Mouse (Mus musculus): Measurements from ENCODE around the gene Trappc6a.
A peak's percentile ranks its signal among the peaks of the same experiment; 100 is the strongest.
"Not testable (repeated sequence)": the region's sequence is repeated elsewhere in the genome, so short reads cannot be mapped to it uniquely, and the experiment has no call there.

Trappc6a gene

DNA sequence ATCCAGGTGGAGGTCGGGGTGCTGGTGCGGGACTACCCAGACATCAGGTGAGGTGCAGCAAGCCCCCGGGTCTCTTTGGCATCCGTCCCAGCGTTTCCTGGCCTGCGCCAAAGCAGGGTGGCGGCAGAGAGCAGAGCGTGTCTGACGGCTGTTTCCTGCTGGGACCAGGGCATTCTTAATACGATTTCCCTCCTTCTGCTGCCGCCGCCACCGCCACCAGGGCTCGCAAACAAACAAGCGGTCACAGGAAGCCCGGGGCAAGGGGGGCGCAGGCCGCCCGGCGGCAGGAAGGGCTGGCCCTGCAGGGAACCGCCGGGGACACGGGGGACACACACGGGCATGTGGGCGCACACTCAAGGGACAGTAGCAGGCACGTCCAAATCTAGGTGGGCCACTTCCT, 16.5 kb upstream of the Trappc6a start:
- peak; percentile 79 for DNase-seq

DNA sequence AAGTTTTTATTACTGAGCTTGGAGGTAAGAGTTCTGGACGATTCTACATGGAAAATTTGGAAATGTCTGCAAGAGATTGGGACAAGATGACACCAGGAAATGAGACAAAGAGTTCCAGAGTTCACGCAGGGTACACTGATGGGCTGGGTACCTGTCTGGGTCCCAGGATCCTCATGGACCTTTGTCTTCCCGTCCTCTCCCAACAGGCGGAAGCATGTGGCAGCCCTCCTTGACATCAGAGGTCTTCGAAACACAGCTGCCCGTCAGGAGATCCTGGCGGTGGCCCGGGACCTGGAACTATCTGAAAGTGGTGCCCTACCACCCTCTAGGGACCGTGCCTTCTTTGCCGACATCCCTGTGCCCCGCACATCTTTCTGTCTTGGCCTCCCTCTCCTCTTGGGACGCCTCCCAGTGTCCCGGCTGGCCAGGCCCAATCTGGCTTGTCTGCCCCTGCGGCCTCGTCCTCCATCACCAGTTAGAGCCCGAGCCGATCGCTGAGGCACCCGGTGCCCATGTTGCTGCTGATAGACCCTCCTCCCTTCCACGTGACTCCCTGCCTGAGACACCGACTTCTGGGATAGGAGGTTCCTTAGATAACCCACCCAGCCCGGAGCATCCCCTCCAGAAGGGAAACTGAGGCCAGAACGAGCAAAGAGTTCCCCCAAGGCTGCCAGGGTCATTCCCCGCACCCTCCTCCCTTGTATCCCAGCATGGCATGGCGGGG, 13.3 kb upstream of the Trappc6a start:
- DNase-seq, result no peak

DNA sequence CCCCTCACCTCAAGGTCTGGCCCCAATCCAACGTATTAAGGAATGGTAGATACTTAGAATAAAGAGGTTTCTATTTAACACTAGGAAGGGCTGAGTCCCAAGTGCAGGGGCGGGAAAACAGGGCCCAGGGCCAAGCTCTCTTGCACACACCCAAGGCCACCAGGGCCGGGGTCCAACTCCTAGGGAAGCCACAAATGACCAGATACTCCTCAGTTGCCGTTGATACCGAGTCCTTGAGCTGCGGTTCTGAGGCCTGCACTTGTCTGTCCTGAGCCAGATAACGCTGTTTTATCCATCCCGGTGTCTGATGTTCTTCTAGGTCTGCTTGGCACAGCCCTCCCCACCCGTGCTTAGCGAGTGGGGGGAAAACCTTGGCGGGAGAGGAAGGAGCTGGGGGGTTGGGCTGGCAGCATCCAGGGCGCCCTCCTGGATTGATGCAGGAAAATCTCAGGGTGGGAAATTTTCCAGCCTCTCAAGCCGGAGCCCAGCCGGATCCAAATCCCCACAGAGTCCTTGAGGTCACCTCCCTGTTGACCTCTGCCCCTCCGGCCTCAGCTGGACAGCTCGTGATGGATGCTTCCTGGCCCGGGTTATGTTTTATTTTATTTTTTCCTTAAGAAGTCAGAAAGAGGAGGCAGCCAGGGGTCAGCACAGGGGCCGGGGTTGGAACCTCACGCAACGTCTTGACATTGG, 12.5 kb upstream of the Trappc6a start:
- DNase-seq, result peak; percentile 52

DNA sequence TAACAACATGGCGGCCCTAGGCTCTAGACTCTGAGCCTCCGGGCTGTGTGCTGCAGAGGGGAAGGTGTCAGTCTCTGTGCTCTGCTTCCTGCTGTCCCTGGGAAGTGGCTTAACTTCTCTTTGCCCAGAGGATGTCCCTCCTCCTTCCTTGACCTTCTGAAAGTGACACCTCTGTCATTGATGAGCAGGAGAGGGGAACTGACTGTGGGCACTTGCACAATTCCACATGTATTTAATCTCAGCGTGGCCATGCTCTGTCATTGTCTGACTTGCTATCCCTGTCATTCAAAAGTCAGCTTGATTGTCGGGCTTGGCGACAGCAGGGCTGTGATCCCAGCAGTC, 12.0 kb upstream of the Trappc6a start:
- DNase-seq, result no peak

DNA sequence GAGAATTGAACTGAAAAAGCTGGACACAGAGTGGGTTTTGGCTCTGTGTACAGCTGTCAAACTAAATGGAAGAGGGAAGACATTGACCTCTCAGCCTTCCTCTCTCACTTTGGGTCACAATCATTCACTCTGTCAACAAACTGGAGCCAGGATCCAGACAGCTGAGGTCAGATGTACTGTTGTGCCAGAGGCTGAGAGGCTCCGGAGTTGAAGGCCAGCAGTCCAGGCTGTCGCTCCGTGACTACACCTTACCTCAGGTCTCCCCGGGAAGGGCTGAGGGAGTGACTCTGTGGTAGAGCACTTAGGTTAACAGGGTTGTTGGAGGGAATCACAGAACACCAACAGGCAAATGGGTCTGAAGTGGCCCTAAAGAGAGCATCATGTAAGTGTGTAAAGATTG, 9.9 kb upstream of the Trappc6a start:
- no peak for DNase-seq

DNA sequence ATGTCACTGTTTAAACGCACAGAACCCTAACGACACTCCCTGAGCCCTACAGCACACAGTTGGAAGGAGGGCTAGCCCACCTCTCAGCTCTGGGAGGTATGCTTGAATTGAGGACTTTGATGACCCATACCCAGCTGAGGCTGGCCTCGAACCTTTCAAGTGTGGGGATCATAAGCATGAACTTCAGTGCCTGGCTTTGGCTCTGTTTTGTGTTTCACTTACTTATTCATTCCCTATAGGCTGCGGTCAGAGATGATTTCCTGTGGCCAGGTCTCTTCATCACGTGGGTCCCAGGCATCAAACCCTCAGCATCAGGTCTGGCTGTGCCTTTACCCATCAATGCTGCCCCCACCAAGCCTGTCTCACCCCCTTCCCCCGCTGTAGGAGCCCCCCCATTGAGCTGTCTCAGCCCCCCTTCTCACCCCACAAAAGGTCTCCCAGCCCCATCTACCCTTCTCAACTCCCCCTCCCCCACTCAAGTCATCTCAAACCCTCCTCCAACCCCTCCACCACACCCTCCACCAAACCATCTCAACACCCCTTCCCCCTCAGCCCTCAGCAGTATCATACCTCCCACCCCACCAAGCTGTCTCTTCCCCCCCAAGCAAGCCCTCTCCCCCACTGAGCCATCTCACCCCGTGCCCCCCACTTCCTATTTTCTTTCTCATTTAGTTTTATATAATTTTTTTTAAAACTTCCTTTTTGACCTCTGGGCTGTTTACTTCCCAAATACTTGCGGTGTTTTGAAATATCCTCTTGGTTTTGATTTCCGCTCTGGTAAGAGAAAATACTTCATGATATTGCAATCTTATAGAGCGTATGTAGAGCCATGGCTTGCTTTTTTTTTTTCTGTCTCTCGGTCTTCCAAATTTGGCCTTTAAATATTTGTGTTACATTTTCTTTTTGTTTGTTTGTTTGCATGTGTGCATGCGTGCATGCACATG, 7.5 kb upstream of the Trappc6a start:
- DNase-seq, result no peak

DNA sequence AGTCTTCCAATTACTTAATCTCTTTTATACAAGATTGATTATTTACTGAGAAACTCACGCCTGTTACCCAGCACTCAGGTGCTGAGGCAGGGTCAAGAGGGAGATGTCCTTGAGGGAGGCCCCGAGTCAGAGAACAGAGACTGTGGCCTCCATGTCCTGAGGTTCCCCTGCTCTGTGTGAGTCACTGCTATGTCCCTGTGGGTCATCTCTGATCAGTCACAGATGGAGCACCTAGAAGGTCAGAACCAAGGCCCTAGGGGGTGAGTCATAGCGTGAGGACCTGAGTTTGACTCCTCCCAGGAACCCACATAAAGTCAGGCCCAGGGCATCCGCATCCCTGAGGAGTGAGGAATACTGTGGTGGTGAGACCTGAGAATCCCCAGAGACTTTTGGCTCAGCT, 6.5 kb upstream of the Trappc6a start:
- DNase-seq, result no peak

DNA sequence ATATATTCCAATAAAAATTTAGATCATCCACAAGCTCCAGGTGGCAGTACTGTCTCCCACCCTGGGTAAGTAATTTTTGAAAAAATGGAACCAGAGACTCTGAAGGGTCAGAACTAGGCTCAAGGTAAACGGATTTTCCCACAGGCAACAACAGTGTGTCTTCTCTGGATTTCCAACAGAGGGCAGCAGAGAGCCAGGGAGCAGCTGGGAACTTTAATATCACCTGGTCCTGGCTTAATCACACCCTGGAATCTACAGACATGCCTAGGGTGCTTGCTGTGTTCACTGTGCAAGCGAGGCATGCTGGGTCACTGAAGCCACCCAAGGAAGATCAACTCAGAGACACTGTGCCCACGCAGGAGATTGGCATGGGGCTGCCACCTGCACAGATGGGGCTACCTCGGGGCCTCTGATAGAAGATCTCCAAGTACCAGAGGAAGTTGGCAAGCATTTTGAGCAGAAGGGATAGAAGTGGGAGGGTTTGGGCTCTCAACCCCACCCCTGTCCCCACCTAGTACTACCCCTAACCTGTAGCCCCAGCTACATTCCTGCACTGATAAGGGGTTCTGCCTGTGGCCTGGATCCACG, 4.6 kb upstream of the Trappc6a start:
- peak; percentile 47 for DNase-seq

DNA sequence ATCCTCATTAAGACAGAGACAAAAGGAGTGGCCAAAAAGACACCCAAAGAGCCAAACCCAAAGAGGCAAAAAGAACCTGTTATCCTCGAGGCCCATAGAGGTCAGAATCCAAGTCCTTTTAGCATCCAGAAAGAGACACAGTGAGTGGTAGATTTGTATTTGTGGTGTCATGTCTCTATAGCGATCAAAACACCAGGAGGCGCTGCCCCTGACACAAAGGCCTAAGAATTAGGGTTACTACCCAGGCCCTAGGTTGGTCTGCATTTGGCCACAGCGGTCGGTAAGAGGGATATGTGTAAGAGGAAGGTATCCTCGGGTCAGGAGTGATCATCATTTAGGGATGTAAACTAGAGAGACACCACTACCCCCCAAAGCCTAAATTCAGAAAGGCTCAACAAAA, 1.9 kb upstream of the Trappc6a start:
- DNase-seq, result no peak

DNA sequence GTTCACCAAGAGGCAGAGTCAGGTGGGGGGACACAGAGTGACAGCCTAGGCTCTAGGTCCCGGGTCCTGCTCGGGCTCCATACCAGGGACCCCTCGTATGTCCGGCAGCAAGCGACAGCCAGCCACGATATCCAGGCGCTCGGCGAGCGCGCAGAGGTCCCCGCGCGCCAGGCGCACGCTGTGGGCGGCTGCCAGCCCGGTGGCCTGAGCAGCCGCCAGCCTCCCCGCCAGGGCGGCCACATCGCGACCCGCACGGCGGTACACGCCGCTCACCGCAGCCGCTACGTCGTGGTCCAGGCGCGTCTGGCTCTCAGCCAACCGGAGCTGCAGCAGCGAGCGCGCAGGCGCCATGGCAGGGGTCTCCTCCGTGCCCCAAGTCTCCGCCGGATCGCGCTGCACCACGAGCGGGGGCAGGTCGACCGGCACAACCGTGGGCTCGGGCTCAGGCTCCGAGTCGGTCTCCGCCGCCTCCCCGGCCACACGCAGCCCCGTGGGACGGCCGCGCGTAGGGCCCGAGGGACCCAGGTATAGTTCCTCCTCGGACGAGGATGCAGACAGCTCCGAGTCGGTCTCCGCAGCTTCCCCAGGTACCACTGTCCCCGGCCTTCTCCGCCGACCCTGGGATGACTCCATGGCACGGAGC, 1.1 kb upstream of the Trappc6a start:
- no peak for DNase-seq

DNA sequence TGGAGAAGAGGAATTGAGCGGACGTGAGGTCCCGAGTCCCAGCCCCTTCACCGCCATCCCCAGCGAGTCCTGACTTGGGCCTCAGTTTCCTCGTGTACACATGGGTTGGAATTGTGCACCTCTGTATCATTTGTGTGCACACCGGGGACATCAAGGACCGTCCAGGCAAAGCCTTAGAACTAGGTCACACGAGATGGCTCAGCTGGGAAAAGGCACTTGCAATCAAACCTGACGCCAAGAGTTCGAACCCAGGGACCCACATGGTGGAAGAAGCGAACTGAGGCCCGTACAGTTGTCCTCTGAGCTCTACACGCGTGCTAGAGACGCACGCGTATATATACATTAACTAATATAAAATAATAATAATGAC, 598 bp upstream of the Trappc6a start:
- no peak for DNase-seq

DNA sequence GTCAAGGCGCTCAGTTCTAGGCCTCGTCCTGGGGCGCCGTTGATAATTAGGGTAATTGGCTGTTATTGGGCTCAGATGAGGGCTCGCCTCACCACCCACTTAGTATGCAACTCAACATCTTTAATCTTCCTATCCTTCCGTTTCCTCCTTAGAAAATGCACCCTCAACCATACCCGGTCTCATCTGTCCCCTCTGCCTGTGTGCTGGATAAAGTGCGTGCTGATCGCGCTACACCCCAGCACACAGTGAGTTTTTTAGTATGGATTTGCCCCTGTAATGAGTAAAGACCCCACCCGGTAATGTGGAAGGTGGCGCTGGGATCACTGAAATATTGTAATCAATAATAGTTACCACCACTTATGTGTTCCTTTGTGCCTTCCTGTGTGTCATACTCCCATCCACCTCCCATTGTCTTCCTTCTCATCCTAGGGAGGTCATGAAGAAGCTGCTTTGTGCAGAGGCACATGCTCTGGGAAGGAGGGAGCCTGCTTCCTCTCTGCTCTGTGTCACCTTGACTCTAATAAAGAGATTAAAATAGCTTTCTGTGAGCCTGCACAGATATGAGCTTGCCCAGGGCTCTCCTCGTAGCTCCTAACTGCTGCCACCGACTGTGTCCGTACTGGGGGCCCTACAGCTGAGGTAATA, 851 bp downstream of the Trappc6a start:
- DNase-seq, result no peak

DNA sequence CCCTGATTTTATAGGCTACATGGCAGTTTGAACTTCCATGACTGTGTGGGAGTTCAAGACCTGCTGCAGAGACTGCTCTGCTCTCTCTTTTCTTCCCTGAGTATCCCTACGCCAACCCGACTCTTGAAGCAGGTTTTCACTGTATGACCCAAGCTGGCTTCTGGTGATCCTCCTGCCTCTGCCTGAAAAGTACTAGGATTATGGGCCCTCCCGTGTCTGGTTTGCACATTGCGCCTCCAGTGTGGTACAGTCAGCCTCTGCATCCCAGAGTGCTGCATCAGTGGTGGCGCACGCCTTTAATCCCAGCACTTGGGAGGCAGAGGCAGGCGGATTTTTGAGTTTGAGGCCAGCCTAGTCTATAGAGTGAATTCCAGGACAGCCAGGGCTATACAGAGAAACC, 1.6 kb downstream of the Trappc6a start:
- DNase-seq, result no peak

DNA sequence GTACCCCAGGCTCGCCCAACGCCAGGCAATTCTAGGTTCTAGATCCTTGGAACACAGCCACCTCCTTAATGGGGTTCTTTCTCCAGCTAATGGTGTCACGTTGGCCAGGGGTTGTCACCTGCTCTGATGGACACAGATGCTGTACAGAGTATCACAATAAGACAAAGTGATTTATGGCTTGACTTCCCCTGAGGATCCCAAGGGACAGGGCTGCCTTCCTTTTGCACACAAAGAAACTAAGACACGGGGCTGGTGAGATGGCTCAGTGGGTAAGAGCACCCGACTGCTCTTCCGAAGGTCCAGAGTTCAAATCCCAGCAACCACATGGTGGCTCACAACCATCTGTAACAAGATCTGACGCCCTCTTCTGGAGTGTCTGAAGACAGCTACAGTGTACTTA, 3.7 kb downstream of the Trappc6a start:
- DNase-seq, result not testable (repeated sequence)

DNA sequence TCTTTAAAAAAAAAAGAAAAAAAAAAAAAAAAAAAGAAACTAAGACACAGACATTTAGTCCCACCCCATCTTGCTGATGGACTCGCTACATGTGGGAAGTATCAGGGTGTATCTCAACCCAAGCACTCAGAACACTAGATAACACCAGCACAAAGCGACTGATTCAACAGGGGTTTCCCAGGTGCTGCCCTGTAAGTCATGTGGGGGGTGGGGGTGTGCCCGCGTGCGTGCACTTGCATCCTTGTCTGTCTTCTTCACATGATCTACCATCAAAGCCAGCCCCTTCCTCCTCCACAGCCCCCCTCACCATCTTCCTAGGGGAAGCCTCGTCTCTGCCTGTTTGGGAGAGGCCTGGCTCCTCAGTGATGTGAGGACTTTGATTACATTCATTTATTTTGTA, 4.2 kb downstream of the Trappc6a start:
- DNase-seq, result no peak

DNA sequence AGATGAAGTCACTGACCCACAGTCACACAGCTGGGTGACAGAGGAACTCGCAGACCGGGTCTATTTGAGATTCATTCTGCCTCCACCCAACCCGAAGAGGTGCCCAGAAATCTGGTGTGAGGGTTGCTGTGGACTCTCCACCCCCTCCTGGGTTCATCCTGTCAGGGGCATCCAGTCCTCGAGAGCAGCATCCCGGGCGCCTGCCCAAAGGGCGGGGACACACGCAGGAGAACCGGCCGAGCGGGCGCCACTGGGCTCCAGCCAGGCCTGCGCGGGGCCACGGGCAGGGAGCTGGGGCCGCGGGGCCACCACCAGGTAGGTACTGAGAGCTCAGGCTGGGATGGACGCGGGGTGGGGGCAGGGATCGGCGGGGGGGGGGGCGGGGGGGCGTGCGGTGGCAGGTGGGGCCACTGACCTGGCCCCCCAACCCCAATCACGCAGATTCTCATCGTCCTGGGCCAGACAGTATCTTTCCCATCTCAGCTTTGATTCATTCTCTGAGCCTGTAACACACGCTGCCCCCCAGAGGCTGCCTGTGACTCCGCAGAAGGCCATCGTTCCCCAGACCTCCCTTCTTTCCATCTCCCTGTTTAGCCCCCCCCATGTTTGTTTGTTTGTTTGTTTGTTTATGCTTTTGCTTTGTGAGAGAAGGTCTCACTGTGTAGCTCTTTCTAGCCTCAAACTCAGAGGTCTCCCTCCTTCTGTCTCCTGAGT, 9.6 kb downstream of the Trappc6a start, which contains the start of gene Nkpd1:
Gene Nkpd1, plus strand, starts transcription at position 187 of the 714 bp plus-strand sequence.
- peak; percentile 39 for DNase-seq

DNA sequence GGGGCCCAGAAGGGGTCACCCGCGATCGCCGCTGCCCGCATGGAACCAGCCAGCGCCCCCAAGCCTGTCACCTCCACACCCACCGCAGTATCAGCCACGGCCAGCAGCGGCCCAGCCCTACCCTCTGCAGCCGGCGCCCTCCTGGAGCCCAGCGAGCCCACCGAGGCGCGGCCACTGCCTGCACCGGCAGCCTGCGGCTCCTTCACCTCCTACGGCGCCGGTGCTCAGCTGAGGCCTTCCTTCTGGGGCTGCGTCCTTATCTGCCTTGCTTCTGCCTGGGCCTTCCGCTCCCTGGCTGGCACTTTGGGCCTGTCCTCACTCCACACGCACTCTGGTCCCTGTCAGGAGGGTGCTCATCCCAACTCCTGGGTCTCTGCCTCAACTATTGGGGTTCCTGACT, 11.8 kb downstream of the Trappc6a start:
- no peak for DNase-seq

DNA sequence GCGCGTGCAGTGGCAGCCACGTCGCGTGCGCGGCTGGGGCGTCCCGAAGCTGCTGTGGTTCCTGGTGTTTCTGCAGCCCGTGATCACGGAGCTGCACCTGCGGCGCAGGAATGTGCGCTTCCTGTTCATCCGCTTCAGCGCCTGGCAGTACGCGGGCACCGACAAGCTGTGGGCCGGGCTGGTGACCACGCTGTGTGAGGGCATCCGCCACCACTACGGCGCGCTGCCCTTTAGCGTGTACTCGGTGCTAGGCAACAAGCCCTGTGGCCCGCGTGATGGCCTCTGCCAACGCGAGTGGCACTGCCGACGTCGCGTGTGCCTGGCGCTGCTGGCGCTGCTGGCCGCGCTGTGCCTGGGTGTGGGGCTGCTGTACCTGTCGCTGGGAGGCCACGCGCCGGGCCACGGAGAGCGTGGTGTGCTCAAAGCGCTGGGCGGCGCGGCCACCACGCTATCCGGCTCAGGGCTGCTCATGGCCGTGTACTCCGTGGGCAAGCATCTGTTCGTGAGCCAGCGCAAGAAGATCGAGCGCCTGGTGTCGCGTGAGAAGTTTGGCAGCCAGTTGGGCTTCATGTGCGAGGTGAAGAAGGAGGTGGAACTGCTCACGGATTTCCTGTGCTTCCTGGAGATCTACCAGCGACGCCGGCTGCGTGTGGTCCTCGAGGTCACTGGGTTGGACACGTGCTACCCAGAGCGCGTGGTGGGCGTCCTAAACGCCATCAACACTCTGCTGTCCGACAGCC, 15.0 kb downstream of the Trappc6a start:
- DNase-seq, result no peak

DNA sequence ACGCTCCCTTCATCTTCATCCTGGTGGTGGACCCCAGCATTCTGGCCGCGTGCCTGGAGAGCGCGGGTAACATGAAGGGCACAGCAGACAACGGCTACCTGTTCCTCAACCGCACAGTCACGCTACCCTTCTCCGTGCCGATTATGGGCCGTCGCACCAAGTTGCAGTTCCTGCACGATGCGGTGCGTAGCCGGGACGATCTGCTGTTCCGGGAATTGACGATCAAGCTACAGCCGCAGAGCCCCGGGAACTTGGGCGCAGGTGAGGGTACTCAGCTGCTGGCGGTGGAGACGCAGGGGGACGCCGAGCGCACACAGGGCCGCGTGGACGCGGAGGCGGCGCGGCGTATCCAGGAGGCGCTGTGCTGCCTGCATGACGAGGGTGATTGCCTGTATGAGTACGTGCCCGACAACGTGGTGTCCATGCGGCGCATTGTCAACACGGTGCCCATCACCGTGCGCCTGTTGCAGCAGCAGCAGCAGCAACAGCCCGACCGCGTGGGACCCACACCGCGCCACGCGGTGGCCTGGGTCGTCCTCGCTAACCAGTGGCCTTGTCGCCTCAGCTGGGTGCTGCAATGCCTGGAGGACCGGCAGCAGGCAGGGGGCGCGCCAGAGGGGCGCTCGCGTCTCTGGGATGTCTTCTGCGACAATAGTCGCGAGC, 15.7 kb downstream of the Trappc6a start:
- peak; percentile 70 for DNase-seq

DNA sequence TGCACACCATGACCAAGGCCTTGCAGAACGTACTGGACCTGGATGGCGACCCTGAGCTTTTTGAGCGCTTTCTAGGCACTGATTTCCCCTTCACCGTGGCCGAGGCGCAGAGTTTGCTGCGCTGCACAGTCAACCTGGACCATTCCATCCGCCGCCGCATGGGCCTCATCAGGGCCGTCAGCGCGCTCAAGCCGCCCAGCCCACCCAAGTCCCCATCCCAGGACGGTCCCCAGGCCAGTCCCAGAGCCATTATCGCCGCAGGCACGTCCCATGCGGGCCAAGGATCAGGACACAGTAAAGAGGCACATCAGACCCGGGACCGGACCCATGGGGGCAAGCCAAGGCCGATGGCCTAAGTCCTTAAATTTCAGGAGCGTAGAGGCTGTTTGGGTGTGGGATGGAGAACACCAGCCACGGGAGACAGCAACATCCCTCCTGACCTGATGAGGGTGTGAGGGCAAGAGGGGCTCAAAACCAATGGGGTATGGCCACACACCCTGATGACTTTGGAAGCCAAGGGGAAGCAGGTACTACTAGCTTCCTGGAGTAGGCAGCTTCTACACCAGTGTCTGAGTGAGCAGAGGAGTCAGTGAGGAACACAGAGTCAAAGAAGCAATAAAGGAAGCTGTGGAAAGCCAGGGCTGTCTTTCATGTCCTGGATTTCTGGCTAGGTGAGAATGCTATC, 16.4 kb downstream of the Trappc6a start:
- no peak for DNase-seq

All from lung, postnatal 36 days (tissue).